Mouse (Mus musculus): Measurements from ENCODE around the gene Uqcc1.

Gene Uqcc1

GRCm38 (mm10) chr2:155929531-155930442 is at the start of gene Uqcc1:
Gene Uqcc1 (minus strand): TSS chr2:155930310.
- DNase-seq, result peak; percentile 91 to 92

- DNase-seq, result peak; percentile 79 to 83
These were observed 49.4 kb upstream of the Uqcc1 start for GRCm38 (mm10) chr2:155979328-155979991.

GRCm38 (mm10) chr2:155974087-155974731 is 44.1 kb upstream of the Uqcc1 start:
- peak; percentile 30 to 37 for DNase-seq

DNA sequence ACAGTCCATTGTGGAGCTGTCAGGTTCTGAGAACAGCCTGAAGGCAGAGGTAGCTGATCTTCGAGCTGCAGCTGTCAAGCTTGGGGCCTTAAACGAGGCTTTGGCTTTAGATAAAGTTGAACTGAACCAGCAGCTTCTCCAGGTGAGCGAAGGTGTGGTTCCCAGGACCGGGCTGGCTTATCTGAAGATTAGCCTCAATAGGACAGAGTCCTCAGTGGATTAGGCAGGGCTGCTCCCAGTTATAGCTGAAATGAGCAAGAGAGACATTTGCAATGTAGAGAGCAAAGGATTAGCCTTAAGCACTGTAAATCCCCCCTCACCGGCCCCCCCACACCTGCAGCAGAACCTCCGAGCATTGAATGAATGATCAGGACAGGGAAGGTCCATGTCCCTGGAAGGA is 43.2 kb upstream of the Uqcc1 start:
- no peak for DNase-seq

- no peak for DNase-seq
These were observed 32.9 kb upstream of the Uqcc1 start for GRCm38 (mm10) chr2:155962991-155963390.

- peak; percentile 24 to 29 for DNase-seq
These were observed 31.8 kb upstream of the Uqcc1 start for GRCm38 (mm10) chr2:155961862-155962261.

GRCm38 (mm10) chr2:155959981-155960380 is 29.9 kb upstream of the Uqcc1 start:
- no peak for DNase-seq

DNA sequence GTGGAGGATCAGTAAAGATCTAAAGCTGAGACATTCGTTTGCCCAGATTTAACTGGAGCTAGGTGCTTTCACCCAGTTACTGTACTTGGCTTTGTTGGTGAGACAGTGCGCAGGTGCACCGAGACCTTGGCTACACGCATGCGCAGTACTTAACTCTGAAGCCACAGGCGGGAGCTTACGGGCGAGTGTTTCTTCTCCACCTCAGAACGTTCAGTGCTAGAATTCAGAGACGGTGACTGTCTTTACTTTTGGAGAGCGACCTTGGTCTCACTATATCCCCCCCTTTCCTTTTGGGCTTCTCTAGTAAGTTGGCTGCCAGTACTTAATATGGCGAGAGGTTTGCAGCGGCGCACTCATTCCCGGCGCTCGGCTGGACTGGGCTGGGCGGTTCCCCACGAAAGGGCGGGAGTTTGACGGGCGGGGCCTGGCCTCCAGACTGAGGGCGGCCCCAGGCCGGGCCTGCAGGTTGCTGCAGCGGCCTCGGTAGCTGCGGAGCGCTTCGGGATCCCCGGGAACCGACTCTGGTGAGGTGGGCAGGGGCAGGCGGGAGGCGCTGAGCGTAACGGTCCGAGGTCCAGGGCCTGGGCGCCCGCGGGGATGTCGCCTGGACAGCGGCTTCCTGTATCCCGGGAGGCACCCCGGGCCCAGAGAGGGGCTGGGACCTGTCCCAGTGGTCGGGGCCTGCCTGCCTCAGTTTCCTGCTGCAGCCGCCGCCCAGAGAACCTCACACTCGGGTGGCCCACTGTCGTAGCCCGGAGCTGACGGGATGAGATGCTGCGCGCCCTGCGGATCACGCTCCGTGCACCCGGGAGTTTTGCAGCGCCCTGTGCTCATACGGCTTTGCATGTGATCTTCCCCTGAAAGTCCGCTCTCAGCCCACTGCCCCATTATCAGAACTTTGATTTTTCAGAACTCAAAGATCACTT is 26.3 kb upstream of the Uqcc1 start, which contains the start of gene Cep250:
Gene Cep250 (plus strand): TSS at position 325 of the 926 bp plus-strand sequence.
- DNase-seq, result peak; percentile 90 to 91

DNA sequence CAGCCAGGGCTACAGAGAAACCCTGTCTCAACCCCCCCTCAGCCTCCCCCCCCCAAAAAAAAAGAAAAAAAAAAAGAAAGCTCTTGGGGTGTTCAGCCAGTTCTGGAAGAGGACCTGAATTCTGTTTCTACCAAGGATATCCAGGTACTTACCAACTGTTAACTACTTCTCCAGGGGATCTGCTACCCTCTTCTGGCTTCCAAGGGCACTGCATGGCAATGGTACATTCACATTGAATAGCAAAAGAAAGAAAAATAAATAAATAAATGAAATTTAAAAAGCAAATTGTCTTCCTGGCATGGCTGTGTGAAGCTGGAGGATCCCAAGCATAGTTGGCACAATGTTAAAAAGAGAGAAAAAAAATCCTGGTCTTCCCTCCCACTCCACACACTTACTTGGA is 21.9 kb upstream of the Uqcc1 start:
- peak; percentile 40 to 52 for DNase-seq

- no peak for DNase-seq
These were observed 19.3 kb upstream of the Uqcc1 start for GRCm38 (mm10) chr2:155949362-155949761.

- DNase-seq, result no peak
These were observed 17.4 kb upstream of the Uqcc1 start for GRCm38 (mm10) chr2:155947390-155948002.

- DNase-seq, result no peak
These were observed 16.4 kb upstream of the Uqcc1 start for GRCm38 (mm10) chr2:155946499-155946898.

DNA sequence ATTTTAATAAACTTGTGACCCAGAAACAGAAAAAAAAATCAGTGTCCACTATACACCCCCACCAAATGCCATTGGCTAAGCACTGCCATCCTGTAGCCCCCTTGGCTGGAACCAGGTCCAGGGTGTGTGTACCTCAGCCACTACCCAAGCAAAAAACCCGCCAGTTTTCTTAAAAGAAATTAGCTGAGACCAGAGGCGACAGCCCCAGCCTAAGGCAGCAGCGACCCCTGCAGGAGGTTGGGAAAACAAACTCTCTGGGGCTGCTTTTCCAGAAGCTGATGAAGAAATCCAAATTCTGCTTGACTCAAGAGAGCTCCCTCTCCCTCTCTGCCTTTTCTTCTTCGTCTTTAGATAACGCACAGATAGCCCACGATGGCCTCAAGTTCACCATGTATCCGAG is 16.0 kb upstream of the Uqcc1 start:
- DNase-seq, result peak; percentile 80

GRCm38 (mm10) chr2:155945580-155945979 is 15.5 kb upstream of the Uqcc1 start:
- no peak for DNase-seq

- no peak for DNase-seq
These were observed 15.0 kb upstream of the Uqcc1 start, which contains the start of gene Gdf5 for GRCm38 (mm10) chr2:155945124-155945523. Gene Gdf5 (minus strand): TSS chr2:155945367.

GRCm38 (mm10) chr2:155944685-155945084 is 14.6 kb upstream of the Uqcc1 start:
- no peak for DNase-seq

GRCm38 (mm10) chr2:155943463-155943862 is 13.4 kb upstream of the Uqcc1 start:
- no peak for DNase-seq

GRCm38 (mm10) chr2:155941697-155942442 is 11.8 kb upstream of the Uqcc1 start:
- DNase-seq, result no peak

DNA sequence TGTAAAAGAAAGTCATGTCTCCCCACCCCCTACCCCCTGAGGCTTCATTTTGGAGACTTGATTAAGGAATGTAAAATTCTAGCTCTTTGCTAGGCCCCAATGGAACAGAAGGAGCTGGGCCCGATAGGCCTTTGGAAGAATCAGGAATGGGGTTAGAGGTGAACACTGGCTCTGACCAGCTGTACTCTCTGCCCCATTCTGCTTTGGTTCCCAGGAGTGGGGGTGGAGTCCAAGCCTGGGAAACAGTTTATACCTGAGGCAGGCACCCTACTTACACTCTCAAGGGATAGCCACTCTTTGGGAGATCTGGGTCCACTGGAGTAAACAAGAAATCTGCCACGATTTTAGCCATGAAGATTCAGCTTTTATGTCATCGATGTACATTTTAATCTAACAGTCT is 10.6 kb upstream of the Uqcc1 start, which contains the start of gene Gm15557:
Gene Gm15557 (plus strand): TSS at position 48 of the 400 bp plus-strand sequence.
- no peak for DNase-seq

DNA sequence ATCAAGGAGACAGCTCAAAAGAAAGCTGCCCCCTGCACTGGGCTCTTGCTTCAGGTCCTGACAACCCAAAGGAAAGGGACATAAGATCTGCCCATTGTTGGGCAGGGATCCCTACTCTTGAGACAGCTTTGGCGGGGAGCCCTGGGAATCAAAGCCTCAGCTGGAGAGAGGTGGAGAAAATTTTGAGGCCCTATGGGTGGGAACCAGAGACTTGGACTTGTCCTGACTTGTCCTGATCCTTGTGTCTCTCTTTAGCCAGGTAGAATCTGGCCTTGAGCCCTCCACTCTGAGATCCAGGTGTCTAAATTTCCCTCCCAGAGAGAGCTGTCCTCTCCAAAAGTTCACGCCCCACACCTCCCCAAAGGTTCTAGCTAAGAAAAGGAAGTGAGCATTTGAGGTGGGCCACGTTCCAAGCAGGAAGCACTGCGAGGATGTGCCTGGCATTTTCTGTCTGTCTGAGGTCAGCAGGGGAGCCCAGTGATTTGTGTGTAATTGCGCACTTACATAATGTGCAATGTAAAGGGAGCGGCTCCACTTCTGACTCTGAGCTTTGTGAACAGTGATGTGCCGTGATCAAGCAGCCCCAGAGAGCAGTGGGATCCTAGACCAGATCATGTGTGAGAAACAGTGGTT is 9.9 kb upstream of the Uqcc1 start:
- DNase-seq, result no peak

Data from B cell, adult 2 months (primary cell).